Mouse (Mus musculus): Measurements from ENCODE around the gene Ctnnd2.

- no peak for TF ChIP-seq CTCF (IDR thresholded peaks at IDR 0.05; ENCODE audit: low read depth, low read length)
- TF ChIP-seq POLR2A (IDR thresholded peaks at IDR 0.05; ENCODE audit: extremely low read depth, insufficient read depth, low read length), result no peak
Observed at GRCm38 (mm10) chr15:30958513-30958912, 786.1 kb downstream of the Ctnnd2 start.
